Mouse (Mus musculus) E14TG2a.4 (cell line): ENCODE data around the gene Higd1a.

ENCODE experiments used
- CTCF ChIP-seq: conservative IDR thresholded peaks from 2 replicates; pipeline ENCODE4 v1.5.1; 2014; ENCODE audit warnings: low read length
- POU5F1 ChIP-seq: IDR thresholded peaks from 2 replicates; pipeline ENCODE4 v1.6.1; 2014; ENCODE audit warnings: low read length, borderline replicate concordance

DNA sequence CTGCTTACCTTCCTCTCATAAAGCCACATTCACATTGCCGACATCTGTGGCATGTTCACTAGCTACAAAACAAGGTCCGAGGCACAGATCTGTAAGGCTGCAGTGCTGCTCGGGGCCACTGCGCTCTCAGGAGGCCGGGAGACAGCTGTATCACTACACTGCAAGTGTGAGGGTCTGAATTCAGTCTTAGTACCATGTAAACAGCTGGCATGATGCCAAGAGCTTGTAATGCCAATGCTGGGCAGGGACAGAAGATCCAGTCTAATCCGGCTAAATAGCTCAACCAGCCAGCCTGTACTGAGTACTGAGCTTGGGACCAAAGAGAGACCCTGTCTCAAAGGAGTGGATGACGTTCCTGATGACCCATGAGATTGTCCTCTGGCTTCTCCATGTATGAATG lies 34.2 kb downstream of the Higd1a start:
- TF ChIP-seq CTCF (no peak), POU5F1 (no peak)
